In genomic region chr3:89548805-89549204, GRCm38 (mm10) we compare ENCODE assay signal across 24 mouse cellular contexts. TPM values are rescaled to one million over a fixed set of nuclear protein-coding genes. Genes with fewer than 3 reads are reported as not detected.
DNase-seq lines count a peak whose midpoint lies in the region; ATAC-seq and TF ChIP-seq lines count a peak whose summit lies in the region.
"Had no signal": no experiment of that assay in that cellular context is flagged by ENCODE, and none has a peak within 500 bp of the region (broad histone marks: within the 10 kb centered on the region; RNA-seq: fewer than 3 reads in every experiment).

No protein-coding gene starts in this region.

- no peak for DNase-seq in kidney, postnatal 25 days
- peak; percentile 66 for DNase-seq in MEL-GATA-1-ER (ENCODE audit: extremely low read depth, low read depth)
- DNase-seq in lung, adult 2 months, result no peak
- no peak for DNase-seq in natural killer cell, adult 2 months (ENCODE audit: low spot score in 2 of 2)
- no peak for DNase-seq in urinary bladder, postnatal 25 days (ENCODE audit: low spot score)
- DNase-seq: adrenal gland, adult 8-10 months; adrenal gland, postnatal 14 days; adrenal gland, postnatal 36 days; cerebellum, adult 11-12 months; cerebellum, adult 2 months; cerebellum, adult 9-10 months; cerebellum, postnatal 10 days; cerebellum, postnatal 25 days; embryo, embryonic 11 days had no signal

- H3K4me1 ChIP-seq in kidney, embryonic 16.5 days (ENCODE audit: insufficient read depth, low read length), result peaks cover 2% of the 10 kb centered on the region; the same call in 1 of the 2 replicates
- no peaks in the 10 kb centered on the region for H3K4me1 ChIP-seq in lung, adult 2 months (ENCODE audit: control insufficient read depth, insufficient read depth, low read length)
- H3K4me1 ChIP-seq: embryonic facial prominence, embryonic 13.5 days; forebrain, embryonic 10.5 days; forebrain, embryonic 12.5 days had no signal

- 68% methylated on average over 2 of the region's 2 CpGs for WGBS in kidney, embryonic 16.5 days
- 68% methylated on average over 2 of the region's 2 CpGs for WGBS in lung, adult 2 months

- TF ChIP-seq CTCF in lung, adult 2 months (IDR thresholded peaks at IDR 0.05; ENCODE audit: insufficient read depth, low read length), result no peak

- H3K9ac ChIP-seq in kidney, embryonic 16.5 days (replicated peaks; ENCODE audit: low read length), result no peak overlapping the region
- H3K9ac ChIP-seq: embryonic facial prominence, embryonic 13.5 days; embryonic facial prominence, embryonic 15.5 days; forebrain, embryonic 12.5 days had no signal

- H3K36me3 ChIP-seq in kidney, embryonic 16.5 days (ENCODE audit: insufficient read depth, low read length), result no peaks in the 10 kb centered on the region
- H3K36me3 ChIP-seq: embryonic facial prominence, embryonic 13.5 days; embryonic facial prominence, embryonic 15.5 days; forebrain, embryonic 10.5 days; forebrain, embryonic 12.5 days had no signal

- H3K4me2 ChIP-seq in kidney, embryonic 16.5 days (replicated peaks; ENCODE audit: low read depth, low read length), result no peak overlapping the region
- H3K4me2 ChIP-seq: embryonic facial prominence, embryonic 13.5 days; embryonic facial prominence, embryonic 15.5 days; forebrain, embryonic 12.5 days had no signal

- no peaks in the 10 kb centered on the region for H3K27me3 ChIP-seq in kidney, embryonic 16.5 days (ENCODE audit: insufficient read depth, low read length)
- H3K27me3 ChIP-seq: embryonic facial prominence, embryonic 13.5 days; embryonic facial prominence, embryonic 15.5 days; forebrain, embryonic 12.5 days had no signal

- no peak overlapping the region for H3K27ac ChIP-seq in kidney, embryonic 16.5 days (ENCODE audit: low read length)
- H3K27ac ChIP-seq: embryonic facial prominence, embryonic 13.5 days; embryonic facial prominence, embryonic 15.5 days; forebrain, embryonic 10.5 days; forebrain, embryonic 12.5 days had no signal

- TF ChIP-seq POLR2A in lung, adult 2 months (IDR thresholded peaks at IDR 0.05; ENCODE audit: borderline replicate concordance, extremely low read depth, low read depth, low read length), result no peak

- ATAC-seq in kidney, embryonic 16.5 days (ENCODE audit: low FRiP score, low TSS enrichment), result 0 out of 2 replicates have a peak, but pooled peaks have one; percentile 54
- ATAC-seq in common myeloid progenitor, adult 5-6 weeks (replicated peaks; ENCODE audit: low read depth, poor library complexity, severe bottlenecking), result peak; percentile 45
- 0 out of 2 replicates have a peak, but pooled peaks have one; percentile 17 for ATAC-seq in megakaryocyte progenitor cell, adult 5-6 weeks (replicated peaks; ENCODE audit: poor library complexity)
- ATAC-seq: forebrain, embryonic 14.5 days; forebrain, embryonic 16.5 days had no signal

- H3K4me3 ChIP-seq in kidney, embryonic 16.5 days (ENCODE audit: low read length), result no peak overlapping the region
- H3K4me3 ChIP-seq in lung, adult 2 months (replicated peaks; ENCODE audit: extremely low read depth, low read depth, low read length), result no peak overlapping the region
- H3K4me3 ChIP-seq: embryonic facial prominence, embryonic 13.5 days; embryonic facial prominence, embryonic 15.5 days; erythroblast, embryonic 14.5 days; forebrain, embryonic 10.5 days; forebrain, embryonic 12.5 days had no signal

- peaks cover 3% of the 10 kb centered on the region; the same call in 1 of the 2 replicates for H3K9me3 ChIP-seq in kidney, embryonic 16.5 days (ENCODE audit: low read length)
- H3K9me3 ChIP-seq: embryonic facial prominence, embryonic 13.5 days; embryonic facial prominence, embryonic 15.5 days; forebrain, embryonic 10.5 days; forebrain, embryonic 12.5 days had no signal

RNA-seq across cellular contexts. Expression of gene Kcnn3, which starts 28.8 kb away (rescaled TPM):
- 2.5 and 2.6 TPM in 2 replicates for polyA plus RNA-seq in kidney, embryonic 16.5 days (2015; fragmentation: Nextera tagmentation; extraction: Ambion mirVana)
- not detected in 2 replicates for total RNA-seq in common myeloid progenitor, adult 5-6 weeks (2017)
- not detected in 2 replicates for total RNA-seq in megakaryocyte progenitor cell, adult 5-6 weeks (2015)
- total RNA-seq in megakaryocyte progenitor cell, adult 5-6 weeks (2017), result 0.03 TPM in 1 of 2 replicates, not detected in the other
- polyA plus RNA-seq in lung, adult 2 months (2012; rRNA removed), result 6.8 and 7.1 TPM in 2 replicates
